Mouse (Mus musculus): Measurements from ENCODE around the gene Actbl2.

DNA sequence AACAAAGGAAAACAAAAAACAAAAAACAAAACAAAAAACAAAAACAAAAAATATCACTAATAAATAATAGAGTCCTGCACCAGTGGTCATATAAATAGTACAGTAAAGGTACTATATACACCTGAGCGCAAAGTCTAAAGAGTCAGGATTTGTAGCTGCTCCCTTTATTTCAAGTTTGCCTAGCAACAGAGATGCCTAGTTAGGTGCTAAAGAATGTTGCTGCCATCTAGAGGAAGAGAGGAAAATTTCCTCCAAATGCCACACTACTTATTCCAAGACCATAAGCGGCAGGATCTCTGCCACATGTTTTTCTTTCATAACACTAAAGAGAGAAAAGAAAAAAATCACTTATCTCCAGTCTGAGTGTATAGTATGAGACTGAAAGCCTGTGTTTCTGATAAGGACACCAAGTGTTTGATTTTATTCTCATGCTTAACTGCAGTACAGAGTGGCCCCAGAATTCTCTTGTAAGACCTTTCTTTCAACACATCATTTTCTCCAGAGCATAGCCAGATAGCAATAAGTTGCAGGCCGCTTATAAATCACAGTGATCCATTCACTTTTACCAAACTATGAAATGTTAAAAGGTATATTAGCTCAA is 16.8 kb upstream of the Actbl2 start:
- peak; percentile 64 for TF ChIP-seq CTCF (conservative IDR thresholded peaks at IDR 0.05; ENCODE audit: low read length)
- TF ChIP-seq POU5F1 (IDR thresholded peaks at IDR 0.05; ENCODE audit: borderline replicate concordance, low read length) = no peak

All from E14TG2a.4 (cell line).